Mouse (Mus musculus) kidney, postnatal 0 days (tissue): ENCODE measurements at regions not wholly inside any gene's neighbourhood (a gene's known extent, or its start where the extent isn't known, plus 50 kb on each side); places are given as distances from the start of the nearest gene placed in this dataset.
A peak's percentile ranks its signal among the peaks of the same experiment; 100 is the strongest.

Experiments used
- ATAC-seq: fragments of 200-750 bp; cut with Nextera tagmentation; replicated peaks from 2 replicates; pipeline ENCODE4 v1.8.0; 2017; ENCODE audit warnings: low read depth, moderate number of reproducible peaks, moderate TSS enrichment, moderate library complexity; ENCODE audit not compliant: low FRiP score
- DNase-seq: peaks from one replicate; pipeline ENCODE4 v3.0.0-alpha.2; 2016; ENCODE audit warnings: low spot score
- H3K27ac ChIP-seq: fragments of 300-500 bp; sonication (generic); 2 replicates; pipeline ENCODE4 v1.5.1; 2014; ENCODE audit warnings: mild to moderate bottlenecking
- H3K27me3 ChIP-seq: fragments of 300-500 bp; sonication (generic); 2 replicates; pipeline ENCODE4 v1.6.1; 2014; ENCODE audit warnings: low read length, mixed read lengths; ENCODE audit not compliant: insufficient read depth
- H3K36me3 ChIP-seq: fragments of 300-500 bp; sonication (generic); 2 replicates; pipeline ENCODE4 v1.6.1; 2014; ENCODE audit warnings: low read length, mixed read lengths; ENCODE audit not compliant: insufficient read depth
- H3K4me1 ChIP-seq: fragments of 300-500 bp; sonication (generic); replicated peaks from 2 replicates; pipeline ENCODE4 v1.6.1; 2014; ENCODE audit warnings: antibody characterized with exemption, low read length, mixed read lengths; ENCODE audit not compliant: insufficient read depth
- H3K4me2 ChIP-seq: fragments of 300-500 bp; sonication (generic); 2 replicates; pipeline ENCODE4 v1.6.1; 2014; ENCODE audit warnings: mild to moderate bottlenecking, low read length, moderate library complexity, mixed read lengths
- H3K4me3 ChIP-seq: fragments of 300-500 bp; sonication (generic); replicated peaks from 2 replicates; pipeline ENCODE4 v1.5.1; 2014; ENCODE audit warnings: low read depth, low read length
- H3K9ac ChIP-seq: fragments of 300-500 bp; sonication (generic); 2 replicates; pipeline ENCODE4 v1.6.1; 2014; ENCODE audit warnings: low read depth, low read length
- H3K9me3 ChIP-seq: fragments of 300-500 bp; sonication (generic); replicated peaks from 2 replicates; pipeline ENCODE4 v1.6.1; 2016; ENCODE audit warnings: low read length, inconsistent platforms, mixed read lengths
- CTCF ChIP-seq: IDR thresholded peaks from 2 replicates; pipeline ENCODE4 v1.5.1; 2016; ENCODE audit warnings: antibody characterized with exemption, low read depth, mild to moderate bottlenecking, moderate library complexity
- WGBS: fragments of 180-500 bp; shearing (Covaris S2); extraction: QIAGEN DNeasy Blood & Tissue Kit; methylation state at CpG from one replicate; pipeline ENCODE4 v1.1.7; 2014; 5-methylcytosine and 5-hydroxymethylcytosine counted together

- WGBS, result 60% methylated on average over 2 of the region's 2 CpGs
- H3K36me3 ChIP-seq, result no peaks in the 10 kb centered on the region
- no peak overlapping the region for H3K9ac ChIP-seq
- DNase-seq (no peak), ATAC-seq (no peak)
- no peak overlapping the region for H3K4me3 ChIP-seq
- H3K9me3 ChIP-seq, result no peaks in the 10 kb centered on the region; the same call in 1 of the 2 replicates
- no peak for TF ChIP-seq CTCF
- H3K4me1 ChIP-seq, result no peaks in the 10 kb centered on the region
- H3K4me2 ChIP-seq, result no peak overlapping the region
- no peak overlapping the region for H3K27ac ChIP-seq
- no peaks in the 10 kb centered on the region for H3K27me3 ChIP-seq
Measured at GRCm38 (mm10) chr17:43200832-43201231, 69.3 kb upstream of the Adgrf1 start.

GRCm38 (mm10) chr17:43206701-43207470, 63.2 kb upstream of the Adgrf1 start:
- TF ChIP-seq CTCF, result no peak
- WGBS, result 74% methylated on average over 3 of the region's 3 CpGs
- no peak overlapping the region for H3K4me3 ChIP-seq
- H3K9me3 ChIP-seq, result no peaks in the 10 kb centered on the region
- H3K27me3 ChIP-seq, result no peaks in the 10 kb centered on the region
- no peak overlapping the region; the same call in 1 of the 2 replicates for H3K27ac ChIP-seq
- no peak overlapping the region for H3K9ac ChIP-seq
- DNase-seq (peak; percentile 21), ATAC-seq (peak; percentile 93)
- no peak overlapping the region for H3K4me2 ChIP-seq
- H3K36me3 ChIP-seq, result no peaks in the 10 kb centered on the region
- no peaks in the 10 kb centered on the region for H3K4me1 ChIP-seq

GRCm38 (mm10) chr17:43209727-43210126, 60.4 kb upstream of the Adgrf1 start:
- DNase-seq (no peak), ATAC-seq (no peak)
- no peak for TF ChIP-seq CTCF
- Histone ChIP-seq H3K9ac (no peak overlapping the region), H3K36me3 (no peaks in the 10 kb centered on the region), H3K4me3 (no peak overlapping the region), H3K27me3 (no peaks in the 10 kb centered on the region), H3K4me1 (no peaks in the 10 kb centered on the region), H3K27ac (no peak overlapping the region), H3K4me2 (no peak overlapping the region), H3K9me3 (no peaks in the 10 kb centered on the region)
- 88% methylated on average over 1 of the region's 1 CpGs for WGBS

GRCm38 (mm10) chr17:43214038-43214437, 56.1 kb upstream of the Adgrf1 start:
- WGBS, result 100% methylated on average over 1 of the region's 1 CpGs
- no peak for TF ChIP-seq CTCF

GRCm38 (mm10) chr17:43219636-43220035, 50.5 kb upstream of the Adgrf1 start:
- H3K4me1 ChIP-seq, result no peaks in the 10 kb centered on the region
- no peak for ATAC-seq
- DNase-seq, result no peak
- no peak overlapping the region for H3K27ac ChIP-seq
- H3K9ac ChIP-seq, result no peak overlapping the region
- 67% methylated on average over 4 of the region's 4 CpGs for WGBS
- TF ChIP-seq CTCF, result no peak
- H3K4me3 ChIP-seq, result no peak overlapping the region
- H3K4me2 ChIP-seq, result no peak overlapping the region
- H3K27me3 ChIP-seq, result no peaks in the 10 kb centered on the region
- H3K36me3 ChIP-seq, result no peaks in the 10 kb centered on the region
- no peaks in the 10 kb centered on the region for H3K9me3 ChIP-seq

More at GRCm38 (mm10) chr17:43214038-43214437, 56.1 kb upstream of the Adgrf1 start:
- Histone ChIP-seq H3K4me1 (no peaks in the 10 kb centered on the region), H3K27ac (no peak overlapping the region), H3K9me3 (no peaks in the 10 kb centered on the region), H3K36me3 (no peaks in the 10 kb centered on the region), H3K4me3 (no peak overlapping the region), H3K4me2 (no peak overlapping the region), H3K9ac (no peak overlapping the region), H3K27me3 (no peaks in the 10 kb centered on the region)
- ATAC-seq (no peak), DNase-seq (no peak)
